Mouse (Mus musculus): ENCODE measurements around the gene Cryz. TPM values are rescaled to one million over a fixed set of nuclear protein-coding genes. Genes with fewer than 3 reads are reported as not detected.
A peak's percentile ranks its signal among the peaks of the same experiment; 100 is the strongest.

Cryz gene
- total and polyA plus RNA-seq, 3 experiments = 10.7 to 21.6 TPM; not detected in 1

DNA sequence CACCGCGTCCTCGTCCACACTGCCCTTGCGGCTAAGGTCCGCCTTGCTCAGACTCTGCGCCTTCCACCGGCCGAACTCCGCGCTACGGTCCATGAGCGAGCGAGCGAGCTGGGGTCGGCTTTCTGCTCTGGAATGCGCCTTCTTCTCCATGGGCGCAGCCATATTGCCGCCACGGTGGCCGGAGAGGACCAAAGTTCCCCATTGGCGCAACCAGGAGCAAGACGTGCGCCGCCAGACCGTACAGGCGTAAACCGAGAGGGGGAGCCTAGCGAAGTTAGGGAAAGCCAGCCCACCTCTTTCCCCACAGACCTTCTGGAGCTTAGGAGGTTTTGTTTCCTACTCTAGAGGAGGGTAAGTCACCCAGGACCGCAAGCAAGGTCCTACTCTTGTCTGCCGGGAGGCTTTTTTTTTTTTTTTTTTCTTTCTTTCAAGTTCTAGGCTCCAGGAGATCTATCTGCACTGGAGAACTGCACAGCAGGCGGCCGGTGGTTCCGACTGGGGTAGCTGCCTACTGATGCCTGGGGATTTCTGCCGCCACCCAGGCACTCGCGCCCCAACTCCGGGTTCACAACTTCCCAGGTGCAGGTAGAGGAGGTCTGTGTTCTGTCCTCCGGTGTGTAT lies 533 bp downstream of the Cryz start, which contains the start of gene Tyw3 (continued):
- TF ChIP-seq ZKSCAN1 (IDR thresholded peaks at IDR 0.05; ENCODE audit: low read depth, low read length) (no peak), ZNF384 (IDR thresholded peaks at IDR 0.05; ENCODE audit: low read depth, low read length) (peak; percentile 57), E2F4 (IDR thresholded peaks at IDR 0.05; ENCODE audit: borderline replicate concordance, low read depth, low read length) (no peak), USF1 (IDR thresholded peaks at IDR 0.05; ENCODE audit: low read depth, low read length) (no peak), MYB (IDR thresholded peaks at IDR 0.05; ENCODE audit: low read depth, low read length) (no peak), GATA1 (IDR thresholded peaks at IDR 0.05; ENCODE audit: low read depth, low read length) (no peak), POLR2A (IDR thresholded peaks at IDR 0.05; ENCODE audit: control insufficient read depth in 1 of 2, insufficient read depth in 1 of 2, low read depth in 1 of 2, low read length in 2 of 2, poor library complexity in 1 of 2) (peak; percentile 50 to 51; a peak in 2 of 4 replicates)

- Histone ChIP-seq H3K9ac (ENCODE audit: control insufficient read depth, low read depth, low read length, poor library complexity, severe bottlenecking) (peak overlapping the region; percentile 89), H3K9me3 (replicated peaks; ENCODE audit: insufficient read depth, low read length) (no peaks in the 10 kb centered on the region), H3K36me3 (ENCODE audit: control insufficient read depth in 1 of 2, insufficient read depth in 2 of 2, low read length in 2 of 2) (peaks cover 0 to 15% of the 10 kb centered on the region in 2 experiments; a peak in 2 of 4 replicates), H3K4me1 (ENCODE audit: control insufficient read depth in 1 of 2, insufficient read depth in 2 of 2, low read length in 2 of 2) (peaks cover 0 to 6% of the 10 kb centered on the region in 2 experiments; a peak in 3 of 4 replicates), H3K27ac (ENCODE audit: control insufficient read depth, low read depth, low read length) (peak overlapping the region; percentile 63), H3K4me3 (ENCODE audit: control insufficient read depth in 1 of 2, insufficient read depth in 1 of 2, low read depth in 2 of 2, low read length in 2 of 2) (peak overlapping the region; percentile 82 to 91), H3K27me3 (ENCODE audit: control insufficient read depth in 1 of 2, insufficient read depth in 2 of 2, low read length in 2 of 2) (no peaks in the 10 kb centered on the region), H3K79me2 (ENCODE audit: control insufficient read depth, insufficient read depth, low read length, poor library complexity) (peaks cover 7% of the 10 kb centered on the region)
- DNase-seq (ENCODE audit: low read depth, low spot score) = peak; percentile 32
- no peak for TF ChIP-seq TBP (IDR thresholded peaks at IDR 0.05; ENCODE audit: low read depth, low read length)
- TF ChIP-seq HCFC1 (IDR thresholded peaks at IDR 0.05; ENCODE audit: low read depth, low read length) = no peak
- TF ChIP-seq ZMIZ1 (IDR thresholded peaks at IDR 0.05; ENCODE audit: low read depth, low read length) = no peak
- no peak for TF ChIP-seq POLR2AphosphoS2 (IDR thresholded peaks at IDR 0.05; ENCODE audit: low read length)
- TF ChIP-seq JUND (IDR thresholded peaks at IDR 0.05; ENCODE audit: low read depth, low read length) = no peak
- no peak for TF ChIP-seq MAFK (IDR thresholded peaks at IDR 0.05; ENCODE audit: borderline replicate concordance, low read depth, low read length)
- no peak for TF ChIP-seq ZNF384 (IDR thresholded peaks at IDR 0.05; ENCODE audit: low read depth, low read length)
- TF ChIP-seq GATA1 (IDR thresholded peaks at IDR 0.05; ENCODE audit: low read depth, low read length) = no peak
- TF ChIP-seq GABPA (IDR thresholded peaks at IDR 0.05; ENCODE audit: low read depth, low read length) = no peak
- no peak for TF ChIP-seq POLR2A (IDR thresholded peaks at IDR 0.05; ENCODE audit: control insufficient read depth in 1 of 2, insufficient read depth in 1 of 2, low read depth in 1 of 2, low read length in 2 of 2, poor library complexity in 1 of 2)
- no peak for TF ChIP-seq CTCF (IDR thresholded peaks at IDR 0.05 in 2 of 3, conservative IDR thresholded peaks at IDR 0.05 in 1 of 3; ENCODE audit: control insufficient read depth in 1 of 3, insufficient read depth in 1 of 3, low read depth in 2 of 3, low read length in 3 of 3, poor library complexity in 1 of 3, severe bottlenecking in 1 of 3)
- no peak for TF ChIP-seq MYB (IDR thresholded peaks at IDR 0.05; ENCODE audit: low read depth, low read length)
- TF ChIP-seq KAT2A (conservative IDR thresholded peaks at IDR 0.05; ENCODE audit: low read depth, low read length) = no peak
- no peak for TF ChIP-seq ELF1 (IDR thresholded peaks at IDR 0.05; ENCODE audit: low read depth, low read length)
Observed at GRCm38 (mm10) chr3:154597561-154597960, 1.1 kb downstream of the Cryz start.

DNA sequence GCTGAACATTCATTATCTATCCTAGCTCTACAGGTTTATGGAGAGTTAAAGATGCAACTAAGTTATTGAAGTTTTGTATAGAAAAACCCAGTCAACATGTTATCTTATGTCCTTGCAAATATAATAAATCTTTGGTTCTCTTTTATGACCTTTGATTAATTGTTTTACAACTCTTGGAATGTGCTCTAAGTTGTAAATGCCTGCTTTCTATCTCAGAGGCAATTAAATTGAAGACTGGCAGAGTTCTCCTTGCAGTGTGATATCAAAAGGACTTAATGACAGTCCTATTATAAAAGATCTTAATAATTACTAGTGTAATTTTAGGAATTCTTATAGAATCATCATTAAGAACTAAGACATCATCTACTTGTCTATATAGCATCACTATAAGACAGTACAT lies 5.6 kb downstream of the Cryz start:
- no peak overlapping the region for H3K4me3 ChIP-seq (ENCODE audit: control insufficient read depth in 1 of 2, insufficient read depth in 1 of 2, low read depth in 2 of 2, low read length in 2 of 2)
- H3K79me2 ChIP-seq (ENCODE audit: control insufficient read depth, insufficient read depth, low read length, poor library complexity) = peaks cover 6% of the 10 kb centered on the region
- H3K27me3 ChIP-seq (ENCODE audit: control insufficient read depth in 1 of 2, insufficient read depth in 2 of 2, low read length in 2 of 2) = no peaks in the 10 kb centered on the region
- peaks cover 0 to 6% of the 10 kb centered on the region in 2 experiments; a peak in 3 of 4 replicates for H3K4me1 ChIP-seq (ENCODE audit: control insufficient read depth in 1 of 2, insufficient read depth in 2 of 2, low read length in 2 of 2)
- no peaks in the 10 kb centered on the region for H3K9me3 ChIP-seq (replicated peaks; ENCODE audit: insufficient read depth, low read length)
- H3K9ac ChIP-seq (ENCODE audit: control insufficient read depth, low read depth, low read length, poor library complexity, severe bottlenecking) = no peak overlapping the region
- TF ChIP-seq ZC3H11A (IDR thresholded peaks at IDR 0.05; ENCODE audit: low read depth, low read length) (no peak), GATA1 (IDR thresholded peaks at IDR 0.05; ENCODE audit: low read depth, low read length) (no peak), MAZ (IDR thresholded peaks at IDR 0.05; ENCODE audit: low read depth, low read length) (no peak)
- H3K36me3 ChIP-seq (ENCODE audit: control insufficient read depth in 1 of 2, insufficient read depth in 2 of 2, low read length in 2 of 2) = peaks cover 0 to 15% of the 10 kb centered on the region in 2 experiments; a peak in 3 of 4 replicates
- DNase-seq (ENCODE audit: low read depth, low spot score) = no peak
- H3K27ac ChIP-seq (ENCODE audit: control insufficient read depth, low read depth, low read length) = no peak overlapping the region

All from MEL (cell line).